Mouse (Mus musculus): ENCODE measurements around the gene Cyp4a10. TPM values are rescaled to one million over a fixed set of nuclear protein-coding genes. Genes with fewer than 3 reads are reported as not detected.

The Cyp4a10 gene
- total RNA-seq, 2 experiments from 2014 or later = 0.14 to 0.42 TPM

Other genes with a start within 250 kb of the Cyp4a10 start
- gene Cyp4a12a, start 219.2 kb upstream of the Cyp4a10 start, total RNA-seq (2021) = not detected
- gene Cyp4a12b, start 106.6 kb upstream of the Cyp4a10 start, total RNA-seq (2021) = not detected
- not detected for gene Cyp4a30b, start 65.7 kb upstream of the Cyp4a10 start, total RNA-seq (2021)
- gene Cyp4a14, start 22.1 kb upstream of the Cyp4a10 start, total RNA-seq (2021) = not detected
- not detected for gene Cyp4a31, start 45.4 kb downstream of the Cyp4a10 start, total RNA-seq (2021)
- gene Cyp4a32, start 82.7 kb downstream of the Cyp4a10 start, total RNA-seq (2021) = not detected
- gene Cyp4b1, start 129.5 kb downstream of the Cyp4a10 start, total RNA-seq (2021) = 10 to 100 TPM; 36.1 to 36.3 TPM
- 10 to 100 TPM; 38.1 to 40.8 TPM for gene Efcab14, start 219.5 kb downstream of the Cyp4a10 start, total RNA-seq (2021)

Data from heart, postnatal 36 days (tissue).